Mouse (Mus musculus) spleen, postnatal 10 days (tissue): Measurements from ENCODE around the gene Dhdh.
A peak's percentile ranks its signal among the peaks of the same experiment; 100 is the strongest.

ENCODE experiments used
- DNase-seq, 2 experiments: peaks; one replicate each; pipeline ENCODE4 v3.0.0; 2021 to 2022; ENCODE audit warnings: low spot score in 2 of 2

Gene Dhdh

GRCm38 (mm10) chr7:45451344-45451982 lies 37.1 kb downstream of the Dhdh start:
- peak; percentile 83 to 91 for DNase-seq

GRCm38 (mm10) chr7:45449974-45450373 lies 38.6 kb downstream of the Dhdh start:
- no peak for DNase-seq

GRCm38 (mm10) chr7:45447325-45447990 lies 41.1 kb downstream of the Dhdh start:
- DNase-seq, result no peak

GRCm38 (mm10) chr7:45446589-45446988 lies 42.0 kb downstream of the Dhdh start:
- no peak for DNase-seq

GRCm38 (mm10) chr7:45443526-45444420 lies 44.8 kb downstream of the Dhdh start:
- DNase-seq, result no peak

GRCm38 (mm10) chr7:45437521-45438276 lies 50.9 kb downstream of the Dhdh start, which contains the start of gene Ruvbl2:
Ruvbl2 (minus strand) TSS chr7:45438096.
- no peak for DNase-seq

- DNase-seq, result no peak
These were observed 51.6 kb downstream of the Dhdh start for GRCm38 (mm10) chr7:45437046-45437445.

GRCm38 (mm10) chr7:45436444-45436843 lies 52.2 kb downstream of the Dhdh start:
- no peak for DNase-seq

GRCm38 (mm10) chr7:45435038-45435437 lies 53.6 kb downstream of the Dhdh start:
- DNase-seq, result no peak

- peak; percentile 99 to 100 for DNase-seq
These were observed 54.2 kb downstream of the Dhdh start, which contains the start of gene Gys1 for GRCm38 (mm10) chr7:45434203-45435015. Gys1 (plus strand) TSS chr7:45434844.

- no peak for DNase-seq
These were observed 54.8 kb downstream of the Dhdh start for GRCm38 (mm10) chr7:45433835-45434202.

- no peak for DNase-seq
These were observed 62.0 kb downstream of the Dhdh start for GRCm38 (mm10) chr7:45426556-45426955.

GRCm38 (mm10) chr7:45421194-45421593 lies 67.4 kb downstream of the Dhdh start:
- DNase-seq, result no peak
